Mouse (Mus musculus): ENCODE measurements at regions not wholly inside any gene's neighbourhood (a gene's known extent, or its start where the extent isn't known, plus 50 kb on each side); places are given as distances from the start of the nearest gene placed in this dataset.

DNA sequence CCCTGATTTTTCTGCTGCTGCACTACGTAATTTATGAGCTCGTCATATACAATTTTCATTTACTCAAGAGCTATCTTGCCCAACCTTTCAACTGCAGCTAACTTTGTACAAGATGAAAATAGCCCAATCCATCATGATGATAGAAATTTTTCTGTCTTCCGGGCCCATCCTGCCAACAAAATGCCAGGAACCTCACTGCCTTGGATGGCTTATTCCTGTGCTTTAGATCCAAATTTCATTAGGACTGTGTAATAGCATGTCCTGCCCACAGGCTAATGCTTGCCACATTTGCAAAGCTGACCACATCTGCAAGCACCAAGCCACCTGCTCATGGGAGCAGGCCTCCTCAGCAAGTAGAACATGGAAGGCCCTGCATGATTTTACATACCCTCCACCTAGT, 105.7 kb upstream of the Rgma start:
- DNase-seq (ENCODE audit: low read depth): no peak

DNA sequence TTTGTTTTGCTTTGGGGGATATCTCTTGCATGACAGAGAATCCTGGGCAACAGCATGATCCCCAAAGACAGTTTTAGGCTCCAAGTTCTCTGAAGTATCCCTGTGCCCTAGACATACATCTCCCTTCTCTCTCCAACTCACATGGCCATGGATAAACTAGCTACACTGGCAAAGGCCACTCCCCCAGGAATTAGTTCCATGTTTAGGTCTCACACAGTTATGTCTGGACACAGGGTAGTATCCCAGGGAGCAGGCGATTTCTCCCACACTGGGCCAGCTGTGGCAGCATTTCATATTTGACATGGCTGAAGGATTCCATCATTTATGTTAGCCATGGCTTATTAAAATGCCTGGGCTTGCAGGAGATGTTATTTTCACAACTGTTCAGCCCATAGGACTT, 102.5 kb upstream of the Rgma start:
- DNase-seq (ENCODE audit: low read depth): no peak

DNA sequence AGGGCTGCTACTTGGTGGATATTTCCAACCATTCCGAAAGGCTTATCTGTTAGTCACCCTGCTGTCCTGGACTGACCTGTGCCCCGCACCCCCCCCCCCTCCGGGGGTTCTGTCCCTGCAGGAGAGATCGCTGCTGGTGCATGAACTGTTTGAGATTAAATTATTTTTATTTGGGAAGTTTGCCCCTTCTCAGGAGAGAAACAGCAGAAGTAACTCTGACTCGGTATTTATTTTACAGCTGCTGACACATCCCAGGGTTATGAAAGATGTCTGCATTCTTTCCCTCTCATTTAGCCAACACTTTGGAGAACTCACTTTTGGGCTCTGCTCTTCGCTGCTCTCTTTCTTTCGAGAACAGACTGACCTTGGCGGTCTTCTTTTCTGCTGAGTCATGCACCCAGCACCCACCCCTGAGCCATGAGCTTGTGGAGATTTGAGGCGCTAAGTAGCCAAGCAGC, 99.5 kb upstream of the Rgma start:
- no peak for DNase-seq (ENCODE audit: low read depth)

DNA sequence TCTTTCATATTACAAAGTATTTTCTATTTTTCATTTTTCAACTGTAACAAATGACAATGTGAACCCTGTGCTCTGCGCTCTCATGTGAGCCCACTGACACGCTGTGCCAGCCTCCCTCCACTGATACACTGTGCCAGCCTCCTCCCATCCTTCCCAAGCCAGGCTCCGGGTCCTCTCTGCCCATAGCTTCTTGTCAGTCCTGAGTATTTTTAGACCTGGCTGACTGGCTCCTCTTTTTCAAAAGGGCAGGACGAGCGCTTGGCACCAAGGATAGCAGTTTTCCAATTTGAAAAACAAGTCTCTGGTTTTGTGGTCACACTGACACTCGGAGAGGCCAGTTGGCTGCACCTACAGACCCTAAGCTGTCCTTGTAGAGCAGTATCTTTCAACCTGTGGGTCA, 96.7 kb upstream of the Rgma start:
- no peak for DNase-seq (ENCODE audit: low read depth)

DNA sequence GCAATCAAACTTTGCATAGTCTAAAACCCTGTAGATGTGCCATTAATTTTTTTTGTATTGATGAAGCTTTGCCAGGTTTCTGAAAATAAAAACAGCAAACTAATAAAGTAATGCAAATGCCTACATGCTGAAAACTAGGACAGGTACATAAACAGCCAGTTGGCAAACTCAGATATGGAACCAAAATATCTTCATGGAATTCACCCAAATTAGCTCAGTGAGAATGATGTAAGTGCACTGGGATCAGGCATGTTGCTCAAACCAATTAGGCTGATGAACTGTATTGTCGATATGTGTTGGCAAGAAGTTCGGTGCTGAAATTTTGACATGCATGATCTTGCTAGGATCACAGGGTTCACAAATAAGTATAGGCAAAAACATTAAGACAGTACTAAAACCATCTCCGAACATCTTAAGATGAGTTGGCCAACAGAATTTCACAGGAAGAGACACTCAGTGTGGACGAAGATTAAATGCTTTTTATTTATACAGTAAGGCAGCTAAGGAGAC, 95.3 kb upstream of the Rgma start:
- DNase-seq (ENCODE audit: low read depth): no peak

DNA sequence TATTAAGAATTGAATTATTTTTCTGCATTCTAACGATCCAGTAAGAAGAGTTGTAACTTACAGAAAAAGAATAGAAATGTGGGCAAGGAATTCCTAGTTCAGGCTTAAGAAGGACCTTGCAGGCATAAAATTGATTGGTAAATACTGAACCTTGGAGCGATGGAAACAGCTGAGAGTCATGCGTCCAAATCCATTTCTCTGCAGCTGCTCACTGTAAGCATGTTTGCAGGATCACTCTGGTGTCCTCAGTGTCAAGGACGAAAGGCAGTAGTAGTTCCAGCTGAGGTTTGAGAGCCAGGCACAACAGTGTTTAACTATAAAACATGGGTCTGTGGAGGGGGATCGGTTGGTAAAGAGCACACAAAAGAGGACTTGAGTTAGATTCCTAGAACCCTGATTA, 89.1 kb upstream of the Rgma start:
- DNase-seq (ENCODE audit: low read depth): no peak

DNA sequence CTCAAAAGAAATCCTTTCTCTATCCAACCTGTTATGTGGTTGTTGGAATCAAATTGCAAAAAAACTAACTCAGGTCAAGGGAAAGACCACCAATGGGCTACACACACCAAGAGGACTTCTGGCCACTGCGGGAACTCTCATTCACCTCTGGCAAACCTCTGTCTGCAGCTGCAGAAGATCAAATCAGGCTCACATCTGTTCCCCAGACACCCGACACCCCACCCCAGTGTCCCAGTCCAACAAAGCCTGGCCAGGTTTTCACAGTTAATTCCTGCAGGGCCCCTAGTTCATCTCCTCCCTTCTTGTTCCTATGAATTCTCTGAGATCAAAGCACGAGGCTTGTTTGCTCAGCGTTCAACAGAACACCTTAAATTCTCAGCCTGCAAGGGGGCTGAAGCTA, 82.0 kb upstream of the Rgma start:
- no peak for DNase-seq (ENCODE audit: low read depth)

DNA sequence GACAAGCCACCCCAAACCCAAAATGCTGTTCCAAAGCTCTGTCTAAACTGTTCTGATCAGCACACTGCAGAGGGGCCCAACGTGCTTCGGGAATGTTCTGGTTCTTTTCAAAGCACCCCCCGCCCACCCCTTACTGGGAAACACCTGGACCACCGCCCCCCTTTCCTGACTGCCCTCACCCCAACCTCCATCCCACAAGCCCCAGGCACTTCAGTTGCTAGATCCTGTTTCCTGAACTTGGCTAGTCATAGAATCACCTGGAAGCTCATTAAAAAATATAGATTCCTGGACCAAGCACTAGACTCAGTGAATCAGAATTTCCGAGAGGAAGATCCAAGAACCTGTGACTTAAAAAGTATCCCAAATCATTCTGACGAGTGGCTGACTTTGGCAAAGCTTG, 80.9 kb upstream of the Rgma start:
- no peak for DNase-seq (ENCODE audit: low read depth)

DNA sequence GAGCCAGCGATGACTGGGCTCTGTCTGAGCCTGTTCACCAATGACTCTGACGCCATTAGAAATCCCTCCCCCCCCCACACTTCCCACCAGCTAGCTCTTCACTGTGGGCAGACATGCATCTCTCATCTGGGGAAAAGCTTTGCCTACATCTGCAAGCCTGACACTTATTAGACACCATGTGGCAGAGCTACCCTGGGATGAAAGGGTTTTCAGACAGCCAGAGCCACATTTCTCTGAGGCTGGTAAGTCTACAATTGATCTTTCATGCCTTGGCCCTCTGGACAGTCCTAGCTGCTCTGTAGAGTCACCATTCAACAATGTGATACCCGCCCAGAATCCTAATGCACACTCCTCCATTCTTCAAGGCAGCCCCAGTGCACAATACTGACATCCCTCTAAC, 72.8 kb upstream of the Rgma start:
- no peak for DNase-seq (ENCODE audit: low read depth)

DNA sequence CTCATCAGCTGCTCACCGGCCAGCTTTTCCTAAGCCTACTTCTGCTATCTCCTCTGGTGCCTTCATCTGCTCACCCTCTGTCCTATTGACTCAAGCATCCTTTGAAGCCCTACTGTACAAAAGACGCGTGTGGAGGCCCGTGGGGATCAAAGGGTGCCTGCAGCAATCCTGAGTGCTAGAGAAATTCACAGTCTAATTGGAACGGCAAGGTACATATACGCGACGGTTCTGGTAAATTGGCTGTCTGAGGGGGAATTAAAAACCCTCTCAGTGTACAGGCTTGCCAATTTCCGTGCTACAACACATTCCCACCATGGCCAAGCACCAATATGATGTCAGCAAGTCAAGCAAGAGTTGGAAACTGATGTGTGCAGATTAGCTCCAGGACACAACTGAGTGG, 71.5 kb upstream of the Rgma start:
- no peak for DNase-seq (ENCODE audit: low read depth)

DNA sequence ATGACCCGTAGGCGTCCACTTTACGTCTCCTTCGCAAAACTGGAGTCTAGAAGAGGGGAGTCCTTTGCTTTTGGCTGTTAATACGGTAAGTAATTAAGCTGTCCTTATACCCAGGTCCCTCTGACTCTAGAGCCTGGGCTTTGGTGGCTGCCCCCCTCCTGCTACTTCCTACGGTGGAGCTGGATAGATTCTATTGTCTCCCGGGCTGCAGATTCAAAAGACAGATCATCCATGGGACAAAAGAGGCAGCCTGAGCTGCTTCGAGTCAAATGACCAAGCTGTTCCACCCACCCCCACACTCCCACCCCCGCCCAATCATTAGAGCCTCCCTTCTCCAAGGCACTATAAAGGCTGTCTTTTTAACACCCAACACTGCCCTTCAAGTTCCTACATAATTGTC, 70.5 kb upstream of the Rgma start:
- no peak for DNase-seq (ENCODE audit: low read depth)

DNA sequence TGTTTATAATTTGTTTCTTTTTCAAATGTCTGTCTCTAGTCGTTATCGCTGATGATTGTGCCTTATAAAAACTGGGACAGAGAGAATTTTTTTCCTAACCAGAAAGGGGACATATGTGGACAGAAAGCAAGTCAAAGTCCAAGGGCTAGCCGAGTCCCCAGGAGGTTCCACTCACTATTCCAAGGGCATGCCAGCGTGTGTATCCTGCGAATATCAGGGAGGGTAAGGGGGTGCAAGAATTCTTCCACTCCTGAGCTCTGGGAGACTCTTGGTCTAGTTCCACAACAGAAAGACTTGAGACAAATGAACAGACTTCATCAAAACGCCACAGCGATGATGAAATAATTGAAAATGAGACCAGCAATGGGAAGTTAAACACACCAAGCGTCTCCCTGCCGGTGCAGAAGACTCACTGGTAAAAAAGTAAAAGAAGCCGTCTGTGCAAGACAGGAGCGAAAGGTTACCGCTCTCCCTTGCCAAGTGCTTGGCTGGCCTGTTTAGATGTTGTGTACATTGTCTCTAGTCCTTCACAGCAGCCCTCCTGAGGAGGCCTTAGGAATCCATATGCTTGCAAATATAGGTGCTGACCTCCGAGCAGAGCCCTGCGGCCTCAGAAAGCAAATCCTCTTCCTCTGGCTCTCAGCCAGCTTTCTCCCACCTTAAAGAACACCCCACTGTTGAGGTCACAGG, 69.9 kb upstream of the Rgma start:
- no peak for DNase-seq (ENCODE audit: low read depth)

DNA sequence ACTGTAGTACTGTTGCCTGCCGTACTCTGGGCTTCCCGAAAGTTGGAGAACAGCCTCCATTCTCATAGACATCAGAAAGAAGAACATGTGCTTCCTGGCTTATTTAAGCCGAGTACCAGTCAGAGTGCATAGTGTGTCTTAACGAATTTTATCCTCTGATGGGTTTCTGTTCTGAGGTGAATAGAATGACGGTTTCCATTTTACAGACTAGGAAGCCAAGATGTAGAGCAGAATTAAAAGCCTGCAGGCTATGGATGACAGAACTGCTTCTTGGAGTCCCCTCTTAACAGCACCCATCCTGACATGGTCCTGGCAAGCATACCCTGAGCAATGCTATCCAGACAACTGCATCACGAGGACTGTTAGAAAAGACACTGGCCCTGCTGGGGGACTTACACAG, 69.0 kb upstream of the Rgma start:
- DNase-seq (ENCODE audit: low read depth): no peak

DNA sequence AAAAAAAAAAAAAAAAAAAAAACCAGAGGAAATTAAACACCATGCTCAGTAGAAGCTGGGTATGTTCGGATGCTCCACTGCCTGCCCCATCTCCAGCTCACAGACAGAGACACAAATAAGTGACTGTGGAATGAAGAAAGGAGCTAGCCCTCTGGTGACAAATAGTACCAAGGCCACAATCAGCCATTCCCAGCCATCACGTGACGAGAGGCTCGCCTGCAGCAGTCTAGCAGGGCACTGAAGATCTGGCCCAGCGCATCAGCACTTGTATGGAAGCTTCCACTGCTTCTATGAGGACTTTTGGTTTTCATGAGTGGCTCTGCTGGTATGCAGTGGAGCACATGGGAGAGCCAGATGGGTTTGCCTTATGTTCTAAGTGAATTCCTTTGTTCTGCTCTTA, 68.6 kb upstream of the Rgma start:
- no peak for DNase-seq (ENCODE audit: low read depth)

DNA sequence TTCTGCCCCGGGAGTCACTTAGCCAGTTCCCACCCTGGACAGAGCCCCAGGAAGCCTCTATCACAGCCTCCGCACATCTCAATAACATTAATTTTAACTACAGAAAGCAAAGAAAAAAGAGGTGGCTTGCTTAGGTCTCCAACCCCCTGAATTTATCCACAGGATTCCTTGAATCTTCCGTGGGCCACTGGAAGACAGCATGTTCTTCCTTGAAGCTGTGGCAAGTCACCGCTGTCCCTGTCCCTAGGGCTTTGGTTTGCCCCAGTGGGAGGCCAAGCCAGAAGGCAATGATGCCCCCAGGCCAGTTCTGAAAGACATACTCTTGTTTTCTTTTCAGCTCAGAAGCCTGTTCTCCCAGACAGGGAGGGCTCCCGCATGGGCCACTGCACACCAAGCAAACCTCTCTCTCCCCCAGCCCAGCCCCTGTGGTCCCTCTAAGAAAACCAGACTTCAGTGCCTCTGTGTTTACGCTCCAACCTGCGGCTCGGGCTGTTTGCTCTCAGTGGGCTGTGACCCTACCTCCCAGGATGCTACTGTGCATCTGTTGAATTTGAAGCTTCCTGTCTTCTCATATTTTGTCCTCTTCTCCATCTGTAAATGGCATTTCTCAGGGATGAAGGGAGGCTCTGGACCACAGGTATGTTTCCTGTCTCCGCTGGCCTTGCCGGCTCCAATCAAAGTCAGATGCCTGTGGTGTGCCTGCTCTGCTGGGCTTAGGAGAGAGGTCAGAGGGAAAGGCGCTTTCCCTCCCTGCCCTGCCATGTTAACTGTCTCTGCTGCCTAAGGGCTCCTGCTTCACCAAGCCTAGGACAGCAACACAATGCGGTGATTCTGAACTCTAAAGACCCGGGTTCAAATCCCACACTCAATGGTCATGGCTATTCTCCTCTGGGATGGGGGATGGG, 67.5 kb upstream of the Rgma start:
- no peak for DNase-seq (ENCODE audit: low read depth)

DNA sequence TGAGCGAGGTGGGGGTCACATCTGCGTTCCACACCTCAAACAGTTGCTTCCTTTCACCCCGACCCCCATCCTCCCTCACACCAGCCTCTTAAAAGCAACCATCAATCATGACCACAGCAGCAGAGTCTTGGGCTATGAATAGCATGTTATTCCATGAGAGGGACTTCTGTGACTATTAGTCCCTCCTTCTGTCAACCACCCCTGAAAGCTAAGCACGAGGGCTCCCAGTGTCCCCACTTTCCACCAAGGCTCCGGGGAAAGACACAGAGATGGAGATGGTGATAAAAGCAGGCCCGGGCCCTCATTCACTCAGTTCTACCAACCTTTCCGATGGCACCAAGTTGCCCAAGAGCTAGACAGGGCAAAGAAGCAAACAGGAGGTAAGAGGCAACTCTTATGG, 66.3 kb upstream of the Rgma start:
- no peak for DNase-seq (ENCODE audit: low read depth)

DNA sequence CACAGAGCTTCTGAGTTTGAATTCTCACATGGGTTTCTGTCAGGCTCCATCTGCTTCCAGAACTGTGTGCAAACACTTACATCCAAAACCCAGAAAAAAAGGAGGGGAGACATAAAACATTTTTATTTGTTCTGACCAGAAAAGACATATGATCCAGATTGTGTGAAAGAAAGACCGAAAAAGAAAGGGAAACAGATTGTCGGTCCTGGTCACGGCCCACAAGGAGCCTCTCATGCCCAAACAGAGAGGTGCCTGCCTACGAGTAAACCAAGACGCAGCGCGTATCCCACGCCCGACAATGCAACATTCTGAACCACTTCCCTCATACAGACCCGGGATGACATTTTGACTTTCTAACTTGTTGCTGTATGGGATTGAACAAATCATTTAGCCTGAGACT, 65.3 kb upstream of the Rgma start:
- no peak for DNase-seq (ENCODE audit: low read depth)

DNA sequence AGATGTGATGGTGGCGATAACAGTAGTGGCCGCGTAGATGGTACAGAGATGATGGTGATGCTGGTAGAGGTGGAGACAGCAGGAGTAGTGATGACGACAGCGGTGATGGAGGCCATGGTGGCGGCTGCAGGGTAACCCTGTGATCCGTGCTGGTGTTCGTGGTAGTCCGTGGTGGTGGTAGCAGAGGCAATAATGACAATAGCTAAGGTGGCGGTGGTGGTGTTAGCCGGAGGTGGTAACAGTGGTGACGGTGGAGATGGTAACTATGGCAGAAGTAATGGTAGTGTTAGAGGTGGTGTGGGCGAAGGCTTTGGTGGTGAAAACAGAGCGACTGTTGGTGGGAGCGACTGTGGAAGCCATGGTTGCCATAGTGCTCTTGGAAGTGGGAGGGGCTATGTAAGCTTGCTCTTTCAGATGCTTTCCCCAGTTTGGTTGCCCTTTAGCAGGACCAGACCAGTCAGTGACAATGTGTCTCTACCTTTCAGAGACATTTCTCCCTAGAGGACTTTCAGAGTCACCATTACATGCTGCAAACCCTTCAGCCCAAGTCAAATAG, 64.7 kb upstream of the Rgma start:
- DNase-seq (ENCODE audit: low read depth): no peak

DNA sequence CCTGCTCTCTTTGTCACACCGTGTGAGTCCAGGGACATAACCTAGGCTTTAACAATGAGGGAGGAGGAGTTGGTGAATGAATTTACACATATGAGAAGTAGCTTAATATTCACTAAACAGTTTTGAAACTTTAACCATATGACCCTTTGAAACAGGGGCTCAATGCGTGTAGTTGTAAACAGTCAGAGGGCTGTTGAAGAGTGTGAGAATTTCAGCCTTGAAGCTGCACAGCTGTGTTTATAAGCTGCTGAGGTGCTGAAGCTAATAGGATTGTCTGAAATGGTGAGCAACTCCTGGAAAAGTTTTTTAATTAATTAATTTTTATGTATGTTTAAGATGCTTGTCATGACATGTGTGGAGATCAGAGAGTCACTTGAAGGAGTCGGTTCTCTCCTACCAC, 59.8 kb upstream of the Rgma start:
- no peak for DNase-seq (ENCODE audit: low read depth)

DNA sequence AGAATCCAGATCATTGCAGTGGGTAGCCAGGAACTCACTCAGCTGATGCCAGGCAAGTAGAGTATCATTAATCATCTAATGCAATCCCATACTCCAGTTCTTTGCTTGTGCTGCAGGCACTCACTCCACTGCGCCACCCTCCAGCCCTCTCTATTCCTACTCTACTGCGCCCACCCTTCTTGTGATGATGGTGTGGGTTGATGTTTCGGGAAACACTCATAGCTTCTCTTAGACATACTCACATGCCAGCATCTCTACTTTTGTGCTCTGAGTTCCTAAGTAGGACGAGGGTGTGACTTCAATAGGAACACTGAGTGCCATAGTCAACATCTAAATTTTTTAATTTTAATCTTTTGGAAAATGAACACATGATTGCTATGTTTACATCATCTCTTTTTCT, 57.7 kb upstream of the Rgma start:
- no peak for DNase-seq (ENCODE audit: low read depth)

DNA sequence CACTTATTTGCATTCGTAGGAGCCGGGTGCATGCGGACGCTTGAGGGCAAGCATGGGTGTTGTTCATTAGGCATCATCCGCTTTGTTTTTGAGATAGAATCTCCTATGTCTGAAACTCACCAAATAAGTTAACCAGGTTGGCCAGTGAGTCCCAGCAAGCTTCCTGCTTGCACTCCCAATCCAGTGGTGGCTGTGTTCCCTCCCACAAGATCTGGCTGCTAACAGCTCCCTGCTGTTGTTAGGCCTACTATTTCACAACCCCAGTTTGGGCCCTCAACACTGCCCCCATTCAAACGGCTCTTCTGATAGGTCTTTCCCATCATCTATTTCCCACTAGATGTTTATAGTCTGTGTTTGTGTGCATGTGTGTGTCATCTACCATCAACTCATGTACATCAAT, 56.3 kb upstream of the Rgma start:
- DNase-seq (ENCODE audit: low read depth): no peak

DNA sequence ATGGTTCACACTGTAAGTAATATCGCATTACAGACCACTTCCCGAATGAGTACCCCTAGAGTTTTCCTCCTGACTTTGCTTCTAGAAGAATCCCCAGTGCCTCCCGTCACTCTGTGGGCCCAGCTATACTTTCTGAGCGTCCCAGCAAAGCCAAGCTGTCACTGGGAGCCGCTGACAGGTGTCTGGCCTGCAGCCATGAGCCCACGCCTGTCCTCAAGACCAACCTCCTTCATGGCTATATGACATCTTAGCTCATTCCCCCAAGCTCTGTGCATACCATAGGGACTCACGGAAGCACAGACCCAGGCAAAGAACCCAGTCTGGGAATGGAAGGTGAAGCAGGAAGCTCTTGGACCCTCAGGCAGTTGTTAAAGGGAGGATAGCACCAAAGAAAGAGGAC, 55.3 kb upstream of the Rgma start:
- no peak for DNase-seq (ENCODE audit: low read depth)

DNA sequence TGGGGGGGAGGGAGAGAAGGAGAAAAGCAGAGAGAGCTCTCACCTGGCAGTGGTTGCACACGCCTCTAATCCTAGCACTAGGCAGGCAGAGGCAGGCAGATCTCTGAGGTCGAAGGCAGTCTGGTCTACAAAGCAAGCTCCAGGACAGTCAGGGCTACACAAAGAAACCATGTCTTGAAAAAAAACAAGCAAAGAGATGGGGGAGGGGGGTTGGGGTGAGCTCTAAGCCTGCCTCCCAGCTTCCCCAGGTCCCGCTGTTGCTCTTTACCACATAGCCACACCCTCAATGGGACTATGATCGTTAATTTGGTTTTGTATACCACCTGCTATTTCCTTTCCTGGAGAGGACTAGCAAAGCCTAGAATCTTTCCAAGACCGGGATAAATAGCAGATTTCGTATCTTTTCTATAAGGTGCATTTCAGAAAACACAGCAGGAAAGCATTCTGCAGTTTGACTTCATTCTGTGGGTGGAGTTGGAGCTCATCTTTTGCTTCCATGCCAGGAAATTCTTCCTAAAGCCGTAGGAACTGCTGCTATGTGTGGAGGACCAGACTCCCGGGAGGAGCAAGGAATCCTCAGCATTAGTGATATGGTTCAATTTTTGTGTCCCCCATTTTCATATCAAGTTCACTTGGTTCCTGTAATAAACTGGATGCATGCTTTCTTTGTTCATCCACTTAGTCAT, 52.7 kb upstream of the Rgma start:
- DNase-seq (ENCODE audit: low read depth): no peak
